Mouse (Mus musculus): Measurements from ENCODE around the gene Slc51b.

GRCm38 (mm10) chr9:65422760-65423501, at the start of gene Slc51b:
- TF ChIP-seq CTCF (IDR thresholded peaks at IDR 0.05; ENCODE audit: control insufficient read depth, insufficient read depth, insufficient read length) (no peak), MYOD1 (IDR thresholded peaks at IDR 0.05; ENCODE audit: control insufficient read depth, insufficient read length, low read depth) (no peak), MAX (IDR thresholded peaks at IDR 0.05) (no peak), USF1 (IDR thresholded peaks at IDR 0.05; ENCODE audit: low read depth) (no peak)
